Mouse (Mus musculus) forebrain, postnatal 0 days (tissue): ENCODE data around the gene Bet1. TPM values are rescaled to one million over a fixed set of nuclear protein-coding genes. Genes with fewer than 3 reads are reported as not detected.

Source experiments
- ATAC-seq: fragments of 200-750 bp; cut with Nextera tagmentation; 2 replicates; pipeline ENCODE4 v1.8.0; 2017; ENCODE audit warnings: mild to moderate bottlenecking, moderate library complexity
- DNase-seq: peaks from one replicate; pipeline ENCODE4 v3.0.0-alpha.2; 2015
- H3K27ac ChIP-seq: fragments of 300-500 bp; sonication (generic); 2 replicates; pipeline ENCODE4 v1.5.1; 2014; ENCODE audit warnings: low read depth, mild to moderate bottlenecking, antibody characterized with exemption, low read length, moderate library complexity, mixed read lengths
- H3K27me3 ChIP-seq: fragments of 300-500 bp; sonication (generic); 2 replicates; pipeline ENCODE4 v1.6.1; 2014; ENCODE audit warnings: mild to moderate bottlenecking, low read length, mixed read lengths; ENCODE audit not compliant: insufficient read depth
- H3K36me3 ChIP-seq: fragments of 300-500 bp; sonication (generic); 2 replicates; pipeline ENCODE4 v1.6.1; 2014; ENCODE audit warnings: mild to moderate bottlenecking, moderate library complexity; ENCODE audit not compliant: insufficient read depth
- H3K4me1 ChIP-seq: fragments of 300-500 bp; sonication (generic); 2 replicates; pipeline ENCODE4 v1.6.1; 2014; ENCODE audit warnings: antibody characterized with exemption; ENCODE audit not compliant: insufficient read depth
- H3K4me2 ChIP-seq: fragments of 300-500 bp; sonication (generic); 2 replicates; pipeline ENCODE4 v1.6.1; 2014; ENCODE audit warnings: low read depth, mild to moderate bottlenecking, moderate library complexity
- H3K4me3 ChIP-seq: fragments of 300-500 bp; sonication (generic); 2 replicates; pipeline ENCODE4 v1.5.1; 2014; ENCODE audit warnings: low read depth, low read length, mixed read lengths
- H3K9ac ChIP-seq: fragments of 300-500 bp; sonication (generic); 2 replicates; pipeline ENCODE4 v1.6.1; 2014; ENCODE audit warnings: mild to moderate bottlenecking
- H3K9me3 ChIP-seq: fragments of 300-500 bp; sonication (generic); 2 replicates; pipeline ENCODE4 v1.6.1; 2016; ENCODE audit warnings: low read length
- CTCF ChIP-seq: sonication (generic); IDR thresholded peaks from 2 replicates; pipeline ENCODE4 v1.5.1; 2016; ENCODE audit warnings: antibody characterized with exemption, control low read depth, low read depth
- WGBS: fragments of 180-500 bp; shearing (Covaris S2); extraction: QIAGEN DNeasy Blood & Tissue Kit; methylation state at CpG from one replicate; pipeline ENCODE4 v1.1.7; 2014; 5-methylcytosine and 5-hydroxymethylcytosine counted together
- polyA plus RNA-seq: library from polyadenylated mRNA; unstranded; fragments of >200 nt; fragmentation: Nextera tagmentation; extraction: Ambion mirVana; gene quantifications from 2 replicates; pipeline ENCODE4 v1.2.1, GENCODE M21; 2015
- total RNA-seq: library from RNA; depleted of rRNA; stranded (reverse); fragments of >200 nt; gene quantifications from 2 replicates; pipeline ENCODE4 v1.2.3, GENCODE M21; 2014; rRNA removed

Bet1 gene
- total and polyA plus RNA-seq, 2 experiments from 2014 or later, result 23.1 to 29.3 TPM

- TF ChIP-seq CTCF, result no peak
- no peaks in the 10 kb centered on the region for H3K27me3 ChIP-seq
- no peak overlapping the region for H3K9ac ChIP-seq
- H3K27ac ChIP-seq, result no peak overlapping the region
- ATAC-seq (no peak), DNase-seq (no peak)
- no peaks in the 10 kb centered on the region for H3K9me3 ChIP-seq
- whole genome bisulfite sequencing, result 88% methylated on average over 4 of the region's 4 CpGs
- no peaks in the 10 kb centered on the region for H3K4me1 ChIP-seq
- no peaks in the 10 kb centered on the region for H3K36me3 ChIP-seq
- H3K4me2 ChIP-seq, result no peak overlapping the region
- no peak overlapping the region for H3K4me3 ChIP-seq
Measured at GRCm38 (mm10) chr6:4054387-4054786, 32.4 kb downstream of the Bet1 start.

DNA sequence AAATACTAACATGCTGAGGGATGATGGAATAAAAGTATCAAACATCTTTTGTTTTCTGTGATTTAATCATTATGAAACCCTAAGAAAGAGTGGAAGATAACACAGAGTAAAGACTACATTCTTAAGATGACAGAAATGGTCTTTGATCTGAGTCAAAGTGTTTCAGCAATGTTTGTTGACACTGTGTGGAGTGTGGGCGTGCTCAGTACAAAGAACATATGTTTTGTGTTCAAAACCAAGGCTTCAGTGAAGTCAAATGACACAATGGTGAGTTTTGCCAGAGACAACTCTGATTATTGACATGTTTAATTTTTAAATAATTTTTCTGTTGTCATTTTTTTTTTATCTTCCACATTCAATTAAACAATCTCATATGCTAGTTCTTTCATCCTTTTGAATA, 33.9 kb downstream of the Bet1 start:
- ATAC-seq (no peak), DNase-seq (no peak)
- Histone ChIP-seq H3K9ac (no peak overlapping the region), H3K4me2 (no peak overlapping the region), H3K27ac (no peak overlapping the region), H3K27me3 (no peaks in the 10 kb centered on the region), H3K9me3 (no peaks in the 10 kb centered on the region), H3K4me1 (no peaks in the 10 kb centered on the region), H3K4me3 (no peak overlapping the region), H3K36me3 (no peaks in the 10 kb centered on the region)
- TF ChIP-seq CTCF, result no peak
- WGBS, result 58% methylated on average over 1 of the region's 1 CpGs

GRCm38 (mm10) chr6:4047200-4047599, 39.6 kb downstream of the Bet1 start:
- Histone ChIP-seq H3K27ac (no peak overlapping the region), H3K9ac (no peak overlapping the region), H3K4me3 (no peak overlapping the region), H3K36me3 (no peaks in the 10 kb centered on the region), H3K4me1 (no peaks in the 10 kb centered on the region), H3K4me2 (no peak overlapping the region), H3K9me3 (no peaks in the 10 kb centered on the region), H3K27me3 (no peaks in the 10 kb centered on the region)
- 94% methylated on average over 1 of the region's 1 CpGs for WGBS
- no peak for TF ChIP-seq CTCF
- ATAC-seq, result no peak
- DNase-seq, result no peak

DNA sequence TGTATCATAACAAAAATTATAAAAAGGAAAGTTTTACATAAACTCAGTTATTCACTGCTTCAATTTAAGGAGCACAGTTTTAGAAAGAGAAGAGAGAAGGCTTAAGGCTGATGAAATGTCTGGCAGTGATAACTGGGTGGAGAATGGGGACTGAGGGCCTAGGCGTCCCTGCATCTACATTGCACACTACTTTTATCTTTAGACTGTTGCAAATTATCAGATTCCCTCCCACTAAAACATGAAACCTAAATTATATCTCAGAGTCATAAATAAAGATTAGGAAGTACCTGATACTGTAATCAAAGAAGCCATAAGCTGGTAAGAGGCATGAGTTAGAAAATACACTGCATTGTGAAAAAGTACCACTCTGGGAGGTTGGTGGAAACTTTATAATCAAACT, 45.0 kb downstream of the Bet1 start:
- DNase-seq (no peak), ATAC-seq (no peak)
- no peak overlapping the region for H3K4me2 ChIP-seq
- 89% methylated on average over 1 of the region's 1 CpGs for WGBS
- no peaks in the 10 kb centered on the region for H3K27me3 ChIP-seq
- TF ChIP-seq CTCF, result no peak
- no peak overlapping the region for H3K27ac ChIP-seq
- H3K36me3 ChIP-seq, result no peaks in the 10 kb centered on the region
- H3K4me1 ChIP-seq, result no peaks in the 10 kb centered on the region
- H3K9me3 ChIP-seq, result no peaks in the 10 kb centered on the region
- H3K4me3 ChIP-seq, result no peak overlapping the region
- no peak overlapping the region for H3K9ac ChIP-seq

DNA sequence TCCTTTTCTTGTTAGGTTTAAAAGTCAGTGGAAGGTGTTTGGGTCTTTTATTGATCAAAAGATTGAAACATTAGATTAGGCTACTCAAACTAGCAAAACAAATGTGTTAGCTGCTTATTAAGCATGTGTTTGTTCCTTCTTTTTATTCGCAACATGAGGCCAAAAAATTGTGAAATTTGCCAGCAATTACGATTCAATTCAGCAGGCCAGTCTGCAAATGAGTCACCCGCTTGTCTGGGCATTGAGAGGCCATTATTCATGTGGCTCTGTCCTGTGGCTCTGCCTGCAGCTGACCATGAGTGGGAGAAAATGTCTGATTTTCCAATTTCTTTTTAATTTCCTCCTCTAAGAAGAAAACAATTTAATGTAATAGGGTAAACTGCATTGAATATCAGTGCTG, 55.8 kb downstream of the Bet1 start:
- Histone ChIP-seq H3K9me3 (no peaks in the 10 kb centered on the region), H3K4me2 (no peak overlapping the region), H3K9ac (no peak overlapping the region), H3K4me3 (no peak overlapping the region), H3K4me1 (no peaks in the 10 kb centered on the region), H3K27ac (no peak overlapping the region), H3K27me3 (no peaks in the 10 kb centered on the region), H3K36me3 (no peaks in the 10 kb centered on the region)
- no peak for TF ChIP-seq CTCF
- 55% methylated on average over 3 of the region's 3 CpGs for WGBS
- no peak for DNase-seq
- no peak for ATAC-seq

Other genes starting within 250 kb of the Bet1 start
- gene Tfpi2, start 98.1 kb downstream of the Bet1 start, total RNA-seq, result 0.08 and 1.7 TPM in 2 replicates
- 0.30 and 0.33 TPM in 2 replicates for gene Tfpi2, start 98.1 kb downstream of the Bet1 start, polyA plus RNA-seq
- gene Gngt1, start 93.2 kb downstream of the Bet1 start, total RNA-seq, result not detected in 2 replicates
- not detected in 2 replicates for gene Gngt1, start 93.2 kb downstream of the Bet1 start, polyA plus RNA-seq
- 14.4 and 15.2 TPM in 2 replicates for gene Gng11, start 83.1 kb downstream of the Bet1 start, total RNA-seq
- gene Gng11, start 83.1 kb downstream of the Bet1 start, polyA plus RNA-seq, result 21.4 and 28.8 TPM in 2 replicates